Mouse (Mus musculus) testis, postnatal 14 days (tissue): ENCODE data around the gene Rbmx.

Source experiments
- DNase-seq: peaks from one replicate; pipeline ENCODE4 v3.0.0; 2021; ENCODE audit warnings: low spot score

Rbmx gene

GRCm38 (mm10) chrX:57392367-57393246 lies at the start of gene Rbmx:
Gene Rbmx, minus strand, starts transcription at chrX:57393036.
- peak; percentile 87 for DNase-seq

GRCm38 (mm10) chrX:57433897-57434296 lies 41.1 kb upstream of the Rbmx start:
- DNase-seq, result no peak

GRCm38 (mm10) chrX:57431610-57432009 lies 38.8 kb upstream of the Rbmx start:
- DNase-seq, result no peak

- peak; percentile 91 for DNase-seq
Observed at GRCm38 (mm10) chrX:57408769-57409168, 15.9 kb upstream of the Rbmx start, which contains the start of gene Gm364. Gene Gm364, plus strand, starts transcription at chrX:57409154.

GRCm38 (mm10) chrX:57403651-57404050 lies 10.8 kb upstream of the Rbmx start:
- DNase-seq, result no peak

- no peak for DNase-seq
Observed at GRCm38 (mm10) chrX:57401388-57401787, 8.6 kb upstream of the Rbmx start.

- DNase-seq, result no peak
Observed at GRCm38 (mm10) chrX:57393412-57393811, 576 bp upstream of the Rbmx start.

GRCm38 (mm10) chrX:57380915-57381314 lies 11.9 kb downstream of the Rbmx start:
- no peak for DNase-seq

GRCm38 (mm10) chrX:57378579-57378978 lies 14.3 kb downstream of the Rbmx start:
- DNase-seq, result no peak

GRCm38 (mm10) chrX:57377096-57377495 lies 15.7 kb downstream of the Rbmx start:
- no peak for DNase-seq

GRCm38 (mm10) chrX:57374029-57374428 lies 18.8 kb downstream of the Rbmx start:
- no peak for DNase-seq

GRCm38 (mm10) chrX:57373543-57373942 lies 19.3 kb downstream of the Rbmx start:
- DNase-seq, result no peak

GRCm38 (mm10) chrX:57372965-57373364 lies 19.9 kb downstream of the Rbmx start:
- DNase-seq, result no peak

- DNase-seq, result no peak
Observed at GRCm38 (mm10) chrX:57364891-57365569, 27.8 kb downstream of the Rbmx start.

- DNase-seq, result no peak
Observed at GRCm38 (mm10) chrX:57359316-57359715, 33.5 kb downstream of the Rbmx start.

- no peak for DNase-seq
Observed at GRCm38 (mm10) chrX:57339220-57339619, 53.6 kb downstream of the Rbmx start.

- no peak for DNase-seq
Observed at GRCm38 (mm10) chrX:57338371-57339211, 54.2 kb downstream of the Rbmx start, which contains the start of gene Arhgef6. Gene Arhgef6, minus strand, starts transcription at chrX:57338729.

GRCm38 (mm10) chrX:57337582-57337981 lies 55.3 kb downstream of the Rbmx start:
- no peak for DNase-seq

- no peak for DNase-seq
Observed at GRCm38 (mm10) chrX:57336958-57337357, 55.9 kb downstream of the Rbmx start.

GRCm38 (mm10) chrX:57335313-57335712 lies 57.5 kb downstream of the Rbmx start:
- no peak for DNase-seq
